Mouse (Mus musculus) bone marrow macrophage, adult 2 months (primary cell): ENCODE data around the gene Zfp568. TPM values are rescaled to one million over a fixed set of nuclear protein-coding genes. Genes with fewer than 3 reads are reported as not detected.

Experiments used
- H3K27ac ChIP-seq: 2 replicates; pipeline ENCODE4 v1.5.1; 2012; ENCODE audit warnings: low read depth, low read length; ENCODE audit not compliant: insufficient read depth
- H3K4me1 ChIP-seq: 2 replicates; pipeline ENCODE4 v1.6.1; 2012; ENCODE audit warnings: low read length; ENCODE audit not compliant: control insufficient read depth, insufficient read depth
- H3K4me3 ChIP-seq: 2 replicates; pipeline ENCODE4 v1.5.1; 2012; ENCODE audit warnings: mild to moderate bottlenecking, low read length, moderate library complexity; ENCODE audit not compliant: insufficient read depth
- CTCF ChIP-seq: IDR thresholded peaks from 2 replicates; pipeline ENCODE4 v1.5.1; 2012; ENCODE audit warnings: low read depth, mild to moderate bottlenecking, low read length, moderate library complexity
- POLR2A ChIP-seq: IDR thresholded peaks from 2 replicates; pipeline ENCODE4 v1.6.1; 2012; ENCODE audit warnings: mild to moderate bottlenecking, low read depth, low read length, borderline replicate concordance
- polyA plus RNA-seq: library from polyadenylated mRNA; stranded (reverse); fragments of >200 nt; gene quantifications from 2 replicates; pipeline ENCODE4 v1.2.4, GENCODE M21; 2012; ENCODE audit not compliant: missing spikeins, insufficient read depth, insufficient read length

Zfp568 gene
- polyA plus RNA-seq, 1 experiment, result 3.6 TPM

GRCm38 (mm10) chr7:30017226-30017625 lies 33.5 kb downstream of the Zfp568 start:
- H3K4me1 ChIP-seq, result no peaks in the 10 kb centered on the region
- H3K27ac ChIP-seq, result no peak overlapping the region
- no peak for TF ChIP-seq POLR2A
- TF ChIP-seq CTCF, result no peak
- no peak overlapping the region for H3K4me3 ChIP-seq

- no peaks in the 10 kb centered on the region for H3K4me1 ChIP-seq
- no peak overlapping the region for H3K27ac ChIP-seq
- TF ChIP-seq CTCF, result no peak
- TF ChIP-seq POLR2A, result no peak
- H3K4me3 ChIP-seq, result no peak overlapping the region
These were observed 35.8 kb downstream of the Zfp568 start for GRCm38 (mm10) chr7:30019543-30019942.

- no peak for TF ChIP-seq POLR2A
- TF ChIP-seq CTCF, result no peak
- no peaks in the 10 kb centered on the region for H3K4me1 ChIP-seq
- H3K4me3 ChIP-seq, result no peak overlapping the region
- no peak overlapping the region for H3K27ac ChIP-seq
These were observed 39.6 kb downstream of the Zfp568 start for GRCm38 (mm10) chr7:30023324-30023723.

GRCm38 (mm10) chr7:30023800-30024199 lies 40.0 kb downstream of the Zfp568 start:
- no peak for TF ChIP-seq CTCF
- no peak for TF ChIP-seq POLR2A
- Histone ChIP-seq H3K27ac (no peak overlapping the region), H3K4me1 (no peaks in the 10 kb centered on the region), H3K4me3 (no peak overlapping the region)

DNA sequence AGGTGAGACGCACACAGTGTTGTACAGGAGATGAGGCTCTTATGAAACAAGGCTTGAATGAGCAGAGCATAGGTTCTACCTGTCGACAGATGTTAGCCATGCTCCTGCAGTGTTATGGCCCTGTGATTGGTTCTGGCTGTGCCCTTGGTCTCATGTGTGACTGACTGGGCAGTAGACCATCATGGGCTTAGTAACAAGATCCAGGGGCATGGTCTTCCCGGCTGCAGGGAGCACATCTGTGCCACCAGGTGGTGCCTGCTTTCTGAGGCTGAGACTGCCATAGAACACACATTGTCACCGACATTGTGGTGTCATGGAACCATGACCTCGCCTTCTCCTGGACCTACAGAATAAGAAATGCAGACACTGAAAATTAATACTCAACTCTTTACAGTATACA lies 41.6 kb downstream of the Zfp568 start:
- H3K4me1 ChIP-seq, result no peaks in the 10 kb centered on the region
- no peak overlapping the region for H3K27ac ChIP-seq
- no peak overlapping the region for H3K4me3 ChIP-seq
- no peak for TF ChIP-seq POLR2A
- no peak for TF ChIP-seq CTCF

GRCm38 (mm10) chr7:30027331-30027730 lies 43.6 kb downstream of the Zfp568 start:
- H3K4me3 ChIP-seq, result no peak overlapping the region

DNA sequence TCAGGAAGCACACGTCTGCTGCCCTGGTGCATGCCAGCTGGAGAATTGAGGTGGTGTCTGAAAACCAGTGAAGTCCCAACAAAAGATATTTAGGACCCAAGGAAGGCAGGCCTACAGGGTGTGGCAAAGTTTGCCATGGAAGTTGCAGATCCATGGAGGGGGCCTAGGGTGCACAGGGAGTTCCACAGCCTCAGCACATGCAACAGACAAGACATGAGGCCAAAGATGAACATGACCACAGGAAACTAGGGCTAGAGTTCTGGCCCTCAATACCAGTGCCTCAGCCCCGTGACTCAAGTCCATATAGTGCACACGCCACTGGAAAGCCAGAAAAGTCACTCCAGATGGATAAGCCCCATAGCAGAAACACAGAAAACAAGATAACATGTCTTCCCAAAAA lies 44.8 kb downstream of the Zfp568 start:
- H3K4me3 ChIP-seq, result no peak overlapping the region
- H3K27ac ChIP-seq, result no peak overlapping the region
- H3K4me1 ChIP-seq, result no peaks in the 10 kb centered on the region
- TF ChIP-seq CTCF (no peak), POLR2A (no peak)

More at GRCm38 (mm10) chr7:30027331-30027730, 43.6 kb downstream of the Zfp568 start:
- Histone ChIP-seq H3K4me1 (no peaks in the 10 kb centered on the region), H3K27ac (no peak overlapping the region)
- TF ChIP-seq CTCF, result no peak
- TF ChIP-seq POLR2A, result no peak

GRCm38 (mm10) chr7:30030677-30031076 lies 46.9 kb downstream of the Zfp568 start:
- no peak overlapping the region for H3K4me3 ChIP-seq
- no peaks in the 10 kb centered on the region for H3K4me1 ChIP-seq
- TF ChIP-seq CTCF (no peak), POLR2A (no peak)
- no peak overlapping the region for H3K27ac ChIP-seq

GRCm38 (mm10) chr7:30031379-30031778 lies 47.6 kb downstream of the Zfp568 start:
- TF ChIP-seq POLR2A (no peak), CTCF (no peak)
- Histone ChIP-seq H3K4me3 (no peak overlapping the region), H3K4me1 (no peaks in the 10 kb centered on the region), H3K27ac (no peak overlapping the region)

DNA sequence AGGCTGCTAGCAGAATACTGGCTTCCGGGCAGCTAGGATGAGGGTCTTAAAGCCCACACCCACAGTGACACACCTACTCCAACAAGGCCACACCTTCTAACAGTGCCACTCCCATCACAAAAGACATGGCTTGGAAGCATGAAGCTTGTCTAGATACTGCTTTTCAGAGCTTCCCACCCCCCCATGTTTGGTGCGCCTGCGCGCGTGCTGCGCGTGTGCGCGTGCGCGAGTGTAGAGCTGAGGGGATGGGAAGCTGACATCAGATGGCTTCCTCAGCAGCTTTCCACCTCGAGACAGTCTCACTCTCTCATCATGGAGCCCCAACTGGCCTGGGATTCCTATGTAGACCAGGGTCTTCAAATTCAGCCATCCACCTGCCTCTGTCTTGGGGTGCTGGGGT lies 50.6 kb downstream of the Zfp568 start:
- TF ChIP-seq POLR2A (no peak), CTCF (no peak)
- H3K27ac ChIP-seq, result no peak overlapping the region
- H3K4me3 ChIP-seq, result no peak overlapping the region
- no peaks in the 10 kb centered on the region for H3K4me1 ChIP-seq

- Histone ChIP-seq H3K27ac (no peak overlapping the region), H3K4me3 (no peak overlapping the region), H3K4me1 (peaks cover 6% of the 10 kb centered on the region)
- TF ChIP-seq POLR2A (no peak), CTCF (no peak)
These were observed 60.6 kb downstream of the Zfp568 start for GRCm38 (mm10) chr7:30044354-30044753.
